10 mouse cellular contexts compared by ENCODE assay signal in genomic region chr10:125586489-125587147, GRCm38 (mm10).
DNase-seq lines count a peak whose midpoint lies in the region; ATAC-seq and TF ChIP-seq lines count a peak whose summit lies in the region.
"Had no signal": no experiment of that assay in that cellular context is flagged by ENCODE, and none has a peak within 500 bp of the region (broad histone marks: within the 10 kb centered on the region; RNA-seq: fewer than 3 reads in every experiment).

No protein-coding gene starts in this region.

- no peak overlapping the region for H3K4me2 ChIP-seq in kidney, postnatal 0 days (ENCODE audit: low read length)
- no peak overlapping the region for H3K4me2 ChIP-seq in midbrain, embryonic 14.5 days (ENCODE audit: low read length)
- H3K4me2 ChIP-seq in midbrain, embryonic 11.5 days: no peak overlapping the region
- no peak overlapping the region for H3K4me2 ChIP-seq in forebrain, embryonic 15.5 days (replicated peaks)
- H3K4me2 ChIP-seq: heart, embryonic 11.5 days had no signal

- no peaks in the 10 kb centered on the region for H3K27me3 ChIP-seq in kidney, postnatal 0 days (ENCODE audit: insufficient read depth, low read length)
- H3K27me3 ChIP-seq in midbrain, embryonic 14.5 days (ENCODE audit: control insufficient read depth, insufficient read depth, low read length): no peaks in the 10 kb centered on the region
- no peaks in the 10 kb centered on the region for H3K27me3 ChIP-seq in midbrain, embryonic 11.5 days (ENCODE audit: control insufficient read depth, insufficient read depth, low read length)
- H3K27me3 ChIP-seq in forebrain, embryonic 15.5 days: no peaks in the 10 kb centered on the region

- H3K27ac ChIP-seq in kidney, postnatal 0 days: no peak overlapping the region
- H3K27ac ChIP-seq in midbrain, embryonic 14.5 days (replicated peaks; ENCODE audit: low read depth, low read length): no peak overlapping the region
- H3K27ac ChIP-seq in midbrain, embryonic 11.5 days (ENCODE audit: low read depth, low read length): no peak overlapping the region
- H3K27ac ChIP-seq in forebrain, embryonic 15.5 days (replicated peaks): 0 out of 2 replicates have a peak overlapping the region, but pooled peaks have one; percentile 37
- H3K27ac ChIP-seq: left cerebral cortex, adult 2 months had no signal

- no peaks in the 10 kb centered on the region for H3K36me3 ChIP-seq in kidney, postnatal 0 days (ENCODE audit: insufficient read depth, low read length)
- H3K36me3 ChIP-seq in midbrain, embryonic 14.5 days (ENCODE audit: control insufficient read depth, insufficient read depth, low read length): no peaks in the 10 kb centered on the region
- H3K36me3 ChIP-seq in midbrain, embryonic 11.5 days (ENCODE audit: control insufficient read depth, insufficient read depth, low read length): no peaks in the 10 kb centered on the region
- no peaks in the 10 kb centered on the region for H3K36me3 ChIP-seq in forebrain, embryonic 15.5 days

- no peak for ATAC-seq in kidney, postnatal 0 days (replicated peaks; ENCODE audit: low FRiP score, low read depth)
- no peak for ATAC-seq in midbrain, embryonic 14.5 days (ENCODE audit: low FRiP score, low TSS enrichment)
- no peak for ATAC-seq in midbrain, embryonic 11.5 days (ENCODE audit: low FRiP score)
- peak; percentile 86 for ATAC-seq in forebrain, embryonic 15.5 days (replicated peaks)
- ATAC-seq: intestine, embryonic 16.5 days had no signal

- H3K9me3 ChIP-seq in kidney, postnatal 0 days (replicated peaks; ENCODE audit: low read length): no peaks in the 10 kb centered on the region
- H3K9me3 ChIP-seq in midbrain, embryonic 14.5 days (ENCODE audit: control insufficient read depth, low read length): no peaks in the 10 kb centered on the region
- no peaks in the 10 kb centered on the region for H3K9me3 ChIP-seq in midbrain, embryonic 11.5 days (ENCODE audit: control insufficient read depth, low read length)
- H3K9me3 ChIP-seq in forebrain, embryonic 15.5 days: no peaks in the 10 kb centered on the region

- H3K9ac ChIP-seq in kidney, postnatal 0 days (ENCODE audit: low read depth, low read length): no peak overlapping the region
- H3K9ac ChIP-seq in midbrain, embryonic 14.5 days (replicated peaks; ENCODE audit: low read length): no peak overlapping the region
- H3K9ac ChIP-seq in midbrain, embryonic 11.5 days (ENCODE audit: low read length): no peak overlapping the region
- no peak overlapping the region for H3K9ac ChIP-seq in forebrain, embryonic 15.5 days (replicated peaks)

- H3K4me1 ChIP-seq in kidney, postnatal 0 days (replicated peaks; ENCODE audit: insufficient read depth, low read length): no peaks in the 10 kb centered on the region
- H3K4me1 ChIP-seq in midbrain, embryonic 14.5 days (ENCODE audit: control insufficient read depth, insufficient read depth, low read length): no peaks in the 10 kb centered on the region
- H3K4me1 ChIP-seq in midbrain, embryonic 11.5 days (ENCODE audit: control insufficient read depth, insufficient read depth, low read length): no peaks in the 10 kb centered on the region
- H3K4me1 ChIP-seq in forebrain, embryonic 15.5 days: peaks cover 6% of the 10 kb centered on the region; the same call in 1 of the 2 replicates

- H3K4me3 ChIP-seq in kidney, postnatal 0 days (replicated peaks; ENCODE audit: low read depth, low read length): no peak overlapping the region
- H3K4me3 ChIP-seq in midbrain, embryonic 14.5 days (replicated peaks; ENCODE audit: low read depth, low read length): no peak overlapping the region
- H3K4me3 ChIP-seq in midbrain, embryonic 11.5 days (ENCODE audit: low read depth, low read length): no peak overlapping the region
- H3K4me3 ChIP-seq in forebrain, embryonic 15.5 days: no peak overlapping the region
- H3K4me3 ChIP-seq: left cerebral cortex, adult 2 months had no signal

- WGBS in kidney, postnatal 0 days: 66% methylated on average over 7 of the region's 7 CpGs
- 35% methylated on average over 7 of the region's 7 CpGs for WGBS in midbrain, embryonic 14.5 days
- WGBS in midbrain, embryonic 11.5 days: 80% methylated on average over 7 of the region's 7 CpGs
- WGBS in forebrain, embryonic 15.5 days: 8% methylated on average over 7 of the region's 7 CpGs

- no peak for TF ChIP-seq CTCF in kidney, postnatal 0 days (IDR thresholded peaks at IDR 0.05; ENCODE audit: low read depth)

- peak; percentile 16 for DNase-seq in kidney, postnatal 0 days (ENCODE audit: low spot score)
- no peak for DNase-seq in kidney, adult 8-10 months
- peak; percentile 79 for DNase-seq in midbrain, embryonic 14.5 days
- DNase-seq in midbrain, embryonic 11.5 days (ENCODE audit: low spot score, missing footprints): no peak
- DNase-seq in lung, postnatal 25 days (ENCODE audit: low spot score): peak; percentile 7
- DNase-seq in liver: no peak

Comparison
In these comparisons a context has a peak if more than half of its experiments do, and no peak if none do; other contexts are left out.
1. DNase-seq: peak in kidney, postnatal 0 days (single experiment), midbrain, embryonic 14.5 days (single experiment) and lung, postnatal 25 days (single experiment); none in kidney, adult 8-10 months (0 of 2), midbrain, embryonic 11.5 days (single experiment) and liver (single experiment).